Mouse (Mus musculus): ENCODE measurements around the gene Mmp19.

GRCm38 (mm10) chr10:128805092-128806000 lies 14.6 kb downstream of the Mmp19 start:
- TF ChIP-seq POLR2A (IDR thresholded peaks at IDR 0.05; ENCODE audit: control insufficient read depth in 1 of 2, insufficient read depth in 1 of 2, low read depth in 1 of 2, low read length in 2 of 2, poor library complexity in 1 of 2) = peak; percentile 38 to 63; a peak in 1 of 4 replicates
- peak; percentile 50; the same call in 1 of the 2 replicates for TF ChIP-seq ETS1 (IDR thresholded peaks at IDR 0.05; ENCODE audit: low read depth, low read length)
- TF ChIP-seq RCOR1 (IDR thresholded peaks at IDR 0.05; ENCODE audit: low read depth, low read length) = no peak
- peak; percentile 45 for TF ChIP-seq MXI1 (IDR thresholded peaks at IDR 0.05; ENCODE audit: low read depth, low read length)
- TF ChIP-seq CHD1 (IDR thresholded peaks at IDR 0.05; ENCODE audit: low read depth, low read length) = no peak
- peak in 2 of 3 experiments; percentile 6 to 26; a peak in 2 of 6 replicates for TF ChIP-seq CTCF (IDR thresholded peaks at IDR 0.05 in 2 of 3, conservative IDR thresholded peaks at IDR 0.05 in 1 of 3; ENCODE audit: control insufficient read depth in 1 of 3, insufficient read depth in 1 of 3, low read depth in 2 of 3, low read length in 3 of 3, poor library complexity in 1 of 3, severe bottlenecking in 1 of 3)
- TF ChIP-seq GATA1 (IDR thresholded peaks at IDR 0.05; ENCODE audit: low read depth, low read length) = no peak
- peak in 1 of 2 experiments; percentile 32; a peak in 1 of 4 replicates for TF ChIP-seq EP300 (IDR thresholded peaks at IDR 0.05; ENCODE audit: low read depth in 1 of 2, low read length in 2 of 2)

All from MEL (cell line).